Mouse (Mus musculus) A20 (cell line): ENCODE measurements around the gene Olfr1228.

Experiments used
- DNase-seq: peaks from one replicate; pipeline ENCODE4 v3.0.0-alpha.2; 2011; ENCODE audit warnings: low read depth, low spot score

Olfr1228 gene

GRCm38 (mm10) chr2:89253962-89254361 is at the start of gene Olfr1228:
Gene Olfr1228 (minus strand): TSS chr2:89254062.
- no peak for DNase-seq

- no peak for DNase-seq
Observed at GRCm38 (mm10) chr2:89297168-89297567, 43.3 kb upstream of the Olfr1228 start, which contains the start of gene Olfr1230. Gene Olfr1230 (minus strand): TSS chr2:89297268.

GRCm38 (mm10) chr2:89287914-89288313 is 34.1 kb upstream of the Olfr1228 start, which contains the start of gene Olfr1229:
Gene Olfr1229 (minus strand): TSS chr2:89288014.
- no peak for DNase-seq

- DNase-seq: no peak
Observed at GRCm38 (mm10) chr2:89199948-89200347, 53.9 kb downstream of the Olfr1228 start, which contains the start of gene Olfr1226. Gene Olfr1226 (minus strand): TSS chr2:89200048.
